Mouse (Mus musculus) frontal cortex, postnatal 36 days (tissue): ENCODE measurements at regions not wholly inside any gene's neighbourhood (a gene's known extent, or its start where the extent isn't known, plus 50 kb on each side); places are given as distances from the start of the nearest gene placed in this dataset.

Experiments
- DNase-seq, 2 experiments: peaks; one replicate each; pipeline ENCODE4 v3.0.0; 2022; ENCODE audit warnings: low spot score in 2 of 2

DNA sequence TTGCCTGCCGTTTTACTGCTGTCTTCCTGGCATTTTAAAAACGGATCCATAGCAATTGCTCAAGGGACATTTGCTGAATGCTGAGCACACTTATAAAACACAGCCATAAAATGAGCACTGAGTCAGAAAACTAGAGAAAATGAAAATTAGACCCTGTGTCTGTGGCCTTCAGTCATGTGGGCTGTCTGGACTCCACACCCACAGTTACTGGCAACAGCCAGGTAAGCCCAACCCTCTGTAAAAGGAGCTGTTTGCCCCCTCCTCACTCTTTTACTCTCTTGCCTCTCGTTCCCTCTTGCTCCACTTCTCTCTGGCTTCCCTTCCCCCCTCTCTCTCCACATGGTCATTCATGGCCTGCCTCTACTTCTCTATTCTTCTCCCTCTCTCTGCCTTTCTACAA lies 2169.9 kb downstream of the 9330182O14Rik start:
- no peak for DNase-seq

DNA sequence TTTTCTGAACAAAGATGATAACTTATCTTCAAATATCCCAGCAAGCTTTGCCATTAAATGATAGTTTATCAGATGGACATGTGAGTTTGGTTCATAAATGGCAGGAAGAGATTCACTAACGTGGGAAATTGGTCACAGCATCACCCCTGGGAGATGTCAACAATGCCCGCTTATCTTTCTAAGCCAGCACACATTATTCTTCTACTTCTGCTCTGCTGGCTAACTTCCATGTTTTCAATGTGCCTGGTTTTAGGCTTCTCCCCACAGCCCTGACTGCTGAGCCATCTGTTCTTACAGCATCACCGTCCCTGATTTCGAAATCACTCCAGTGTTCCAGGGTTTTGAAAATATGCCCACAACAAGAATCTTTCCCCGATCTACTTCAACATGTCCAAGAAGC lies 2175.4 kb downstream of the 9330182O14Rik start:
- peak; percentile 36 to 50 for DNase-seq

DNA sequence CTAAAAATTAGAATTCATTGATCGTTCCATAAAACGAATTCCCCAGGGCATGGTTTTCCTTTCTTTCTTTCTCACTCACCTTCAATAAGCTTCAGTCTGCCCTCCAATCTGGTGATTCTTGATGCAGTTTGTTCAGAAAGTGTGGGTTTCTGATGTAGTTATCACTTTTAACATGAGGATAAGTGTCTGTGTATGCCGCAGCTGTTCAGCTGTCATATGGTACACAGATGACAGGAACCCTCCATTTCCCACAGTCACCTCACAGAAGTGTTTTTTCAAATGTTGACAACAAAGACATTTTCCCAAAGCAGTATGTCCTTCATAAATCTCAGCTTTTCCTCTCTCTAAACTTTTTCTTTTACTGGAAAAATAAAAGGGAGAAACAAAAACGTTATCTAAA lies 2177.0 kb downstream of the 9330182O14Rik start:
- no peak for DNase-seq

DNA sequence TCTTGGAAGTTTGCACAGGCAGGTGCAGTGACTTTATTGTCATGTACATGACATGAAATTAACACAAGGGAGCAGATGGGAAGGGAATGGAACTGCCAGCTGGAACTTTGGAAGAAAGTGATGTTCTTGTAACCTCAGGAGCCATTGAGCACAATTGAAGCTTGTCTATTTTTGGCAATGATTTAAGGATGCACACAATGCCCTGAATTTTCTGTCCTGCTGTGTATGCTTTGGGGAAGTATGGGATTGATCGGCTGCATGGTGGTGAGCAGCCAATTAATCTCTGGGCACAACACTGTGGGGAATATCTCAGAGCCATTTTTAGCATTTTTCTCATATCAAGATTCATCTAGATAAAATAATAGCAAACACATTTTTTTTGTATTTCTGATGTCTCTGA lies 2186.2 kb downstream of the 9330182O14Rik start:
- no peak for DNase-seq

DNA sequence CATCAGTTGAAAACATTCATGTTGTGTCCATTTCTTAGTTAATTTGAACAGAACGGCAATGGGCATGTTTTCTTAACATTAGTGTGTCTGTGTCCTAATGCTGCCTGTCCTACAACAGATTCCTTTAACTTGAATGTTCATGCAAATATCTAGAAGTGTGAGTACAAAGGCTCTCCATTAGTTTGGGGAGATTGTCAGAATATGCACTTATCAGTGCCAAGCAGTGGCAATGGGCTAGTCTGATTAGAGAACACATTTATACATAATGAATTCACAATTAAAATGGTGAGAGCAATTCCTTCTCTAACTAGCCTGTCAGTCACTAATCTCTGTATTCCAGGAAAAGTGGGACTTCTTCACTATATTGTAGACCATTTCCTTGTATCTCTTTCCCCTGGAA lies 2188.8 kb downstream of the 9330182O14Rik start:
- no peak for DNase-seq

DNA sequence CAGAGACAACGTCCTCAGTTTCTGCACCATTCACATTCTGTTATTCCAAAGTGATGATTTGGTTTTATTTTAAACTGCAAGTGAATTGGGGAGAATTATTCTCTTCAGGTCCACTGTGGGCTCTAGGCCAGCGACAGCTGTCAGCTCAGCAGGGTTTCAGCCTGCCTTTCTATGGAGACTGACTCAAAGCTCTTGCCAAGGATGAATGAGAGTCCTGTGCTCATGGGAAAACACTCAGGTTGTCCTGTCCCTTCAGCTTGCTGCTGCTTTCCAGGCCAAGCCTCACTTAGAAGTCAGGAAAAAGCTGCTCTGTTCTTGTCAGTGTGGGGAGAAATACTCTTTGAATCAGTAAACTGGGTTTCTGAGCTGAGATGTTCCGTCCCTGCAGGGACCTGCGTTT lies 2191.1 kb downstream of the 9330182O14Rik start:
- peak in 1 of 2 experiments; percentile 8 for DNase-seq

DNA sequence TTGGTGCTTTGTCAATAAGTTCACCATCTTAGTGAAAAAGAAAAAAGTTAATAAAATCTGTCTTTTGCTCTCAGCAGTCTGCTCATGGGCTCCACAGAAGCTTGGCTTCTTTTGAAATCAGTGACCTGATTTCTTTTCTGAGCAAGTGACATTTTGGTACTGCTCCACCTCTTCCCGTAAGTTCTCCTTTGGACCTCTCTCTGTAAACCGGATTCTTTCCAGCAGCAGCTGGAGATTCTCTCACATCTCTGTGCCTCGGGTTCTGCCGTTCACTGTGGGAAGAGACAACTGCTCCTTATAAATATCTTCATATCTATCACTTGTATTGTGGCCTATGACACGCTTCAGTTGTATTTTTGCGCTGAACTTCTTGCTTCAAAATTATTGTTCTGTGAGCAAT lies 2194.4 kb downstream of the 9330182O14Rik start:
- no peak for DNase-seq

DNA sequence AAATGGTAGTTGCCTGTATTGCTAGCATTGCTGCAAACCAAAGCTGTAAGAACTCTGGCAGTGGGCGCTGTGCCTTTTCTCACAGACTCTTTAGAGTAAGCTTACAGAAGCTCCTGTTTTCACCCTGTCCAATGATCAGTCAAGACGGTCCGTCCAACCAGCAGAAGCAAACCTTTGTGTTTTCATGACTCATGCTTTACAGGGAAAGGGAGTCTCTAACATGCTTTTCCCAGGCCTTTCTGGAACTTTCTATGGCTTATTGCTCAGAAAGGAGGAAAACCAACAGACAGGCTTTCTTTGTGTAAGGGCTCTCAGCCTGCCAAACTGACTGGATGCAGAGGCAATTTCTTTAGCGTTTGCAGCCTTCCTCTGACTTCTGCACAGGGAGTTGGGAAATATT lies 2195.6 kb downstream of the 9330182O14Rik start:
- DNase-seq = no peak

DNA sequence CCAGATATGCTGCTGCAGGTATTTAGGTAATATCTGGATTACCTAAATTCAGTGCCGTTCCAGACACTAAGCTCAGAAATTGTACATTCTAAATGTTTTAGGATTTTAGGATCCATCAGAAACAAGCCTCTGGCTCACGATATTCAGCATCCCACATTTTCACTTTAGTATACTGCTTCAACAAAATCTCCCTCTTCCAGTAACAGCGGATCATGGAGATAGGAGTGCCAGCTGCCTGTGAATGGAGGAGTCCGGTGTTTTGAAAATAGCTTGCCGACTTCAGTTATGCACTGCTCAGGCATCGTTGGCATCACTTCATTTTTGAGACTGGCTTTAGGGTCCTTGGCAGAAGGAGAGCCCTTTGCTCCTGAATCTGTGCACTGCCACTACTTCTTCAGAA lies 2199.5 kb downstream of the 9330182O14Rik start:
- DNase-seq = peak; percentile 2 to 13

DNA sequence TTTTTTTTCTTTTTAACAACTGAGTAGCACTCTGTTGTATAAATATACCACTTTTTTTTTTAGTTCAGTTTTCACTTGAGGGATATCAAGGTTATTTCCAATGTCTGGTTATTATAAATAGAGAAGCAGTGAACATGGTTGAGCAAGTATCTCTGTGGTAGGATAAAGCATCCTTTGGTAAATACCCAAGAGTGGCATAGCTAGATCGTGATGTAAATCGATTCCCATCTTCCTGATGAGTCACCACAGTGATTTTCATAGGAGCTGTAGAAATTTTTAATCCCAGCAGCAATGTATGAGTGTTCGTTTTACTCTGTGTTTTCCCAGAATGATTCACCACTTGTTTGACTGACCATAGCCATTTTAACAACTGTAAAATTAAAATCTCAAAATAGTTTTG lies 2212.0 kb downstream of the 9330182O14Rik start:
- no peak for DNase-seq

DNA sequence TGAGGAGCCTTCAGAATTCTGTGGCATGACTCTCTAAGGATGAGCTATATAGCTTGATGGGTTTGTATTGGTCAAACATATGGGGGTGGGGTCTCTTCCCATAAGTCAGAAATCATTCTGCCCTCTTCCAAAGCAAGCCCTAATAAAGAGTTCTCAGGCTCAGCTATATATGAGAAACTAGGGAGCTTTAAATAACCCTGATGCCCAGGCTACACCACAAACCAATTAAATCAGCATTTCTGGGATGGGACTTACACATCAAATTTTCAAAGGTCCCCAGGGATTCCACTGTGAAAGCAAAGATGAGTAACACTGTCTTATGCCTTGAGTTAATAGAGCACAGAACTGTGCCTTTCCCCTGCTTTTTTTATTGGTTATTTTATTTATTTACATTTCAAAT lies 2227.7 kb downstream of the 9330182O14Rik start:
- no peak for DNase-seq

DNA sequence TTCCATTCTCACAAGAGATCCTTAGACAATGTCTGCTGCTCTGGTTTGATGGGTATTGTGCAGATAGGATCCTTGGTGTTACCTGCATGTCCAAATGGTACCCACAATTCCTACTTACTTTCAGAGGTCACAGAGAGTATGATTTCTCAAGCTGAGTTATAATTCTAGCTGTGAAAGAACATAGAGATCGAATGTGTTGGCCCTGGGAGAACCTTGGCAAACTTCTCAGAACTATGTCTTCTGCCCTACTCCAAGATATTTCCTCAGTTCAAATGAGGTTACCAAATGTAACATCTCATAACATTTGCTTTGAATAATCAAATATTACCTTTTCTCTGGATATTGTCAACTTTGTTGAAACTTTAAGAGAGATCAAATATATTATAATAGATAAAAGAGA lies 2230.8 kb downstream of the 9330182O14Rik start:
- DNase-seq = no peak

DNA sequence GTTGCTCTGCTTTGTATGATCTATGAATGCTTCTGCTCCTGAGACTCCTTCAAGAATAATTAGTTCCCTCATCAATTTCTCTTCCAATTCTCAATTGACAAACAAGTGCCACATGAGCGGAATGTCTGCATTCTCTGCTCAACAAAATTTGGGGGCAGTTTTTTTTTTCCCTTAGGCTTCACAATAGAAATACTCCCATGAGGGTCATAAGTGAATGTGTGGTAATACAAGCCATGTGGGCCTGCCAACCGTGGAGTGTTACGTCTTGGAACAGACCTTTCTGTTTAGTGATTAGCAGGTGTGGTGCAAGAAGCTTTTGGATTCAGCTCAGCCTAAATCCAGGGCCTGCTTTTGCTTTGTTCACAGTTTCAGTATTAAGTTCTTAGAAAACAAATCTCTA lies 2232.6 kb downstream of the 9330182O14Rik start:
- DNase-seq = no peak

DNA sequence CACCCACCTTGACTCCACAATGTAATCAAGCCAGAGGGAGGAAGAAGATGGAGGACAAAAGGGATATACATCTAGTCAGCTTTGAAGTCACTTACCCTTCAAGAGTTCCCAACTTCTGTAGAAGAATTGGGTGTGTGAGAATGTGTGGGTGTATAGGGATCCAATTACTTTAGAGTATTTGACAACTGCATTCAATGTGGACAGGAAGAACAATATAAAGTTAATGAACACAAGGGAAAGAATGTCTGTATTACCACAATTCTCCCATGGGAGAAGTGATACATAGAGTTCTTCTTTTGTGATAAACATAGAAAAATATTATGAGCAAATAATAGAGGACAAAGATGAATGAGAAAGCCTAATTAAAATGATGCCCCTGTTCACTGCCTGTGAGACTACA lies 2235.4 kb downstream of the 9330182O14Rik start:
- DNase-seq = no peak

DNA sequence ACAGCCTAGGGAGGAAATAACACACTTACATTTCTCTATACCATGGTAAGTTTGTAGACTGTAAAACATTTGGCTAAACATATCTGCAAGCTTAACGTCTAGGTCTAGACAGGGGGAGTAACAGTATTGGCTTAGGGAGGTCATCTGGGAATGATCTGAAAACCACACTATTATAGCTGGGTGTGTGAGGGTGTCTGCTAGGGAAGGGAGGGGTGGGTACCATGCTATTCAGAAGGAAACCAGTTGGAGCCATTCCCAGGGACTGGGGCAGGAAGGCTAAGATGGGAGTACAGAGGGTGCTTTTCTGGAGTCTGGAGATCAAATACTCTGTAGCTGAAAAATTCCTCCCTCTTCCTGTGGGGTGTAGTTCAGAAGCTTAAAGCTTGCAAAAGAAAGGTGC lies 2235.9 kb downstream of the 9330182O14Rik start:
- no peak for DNase-seq

DNA sequence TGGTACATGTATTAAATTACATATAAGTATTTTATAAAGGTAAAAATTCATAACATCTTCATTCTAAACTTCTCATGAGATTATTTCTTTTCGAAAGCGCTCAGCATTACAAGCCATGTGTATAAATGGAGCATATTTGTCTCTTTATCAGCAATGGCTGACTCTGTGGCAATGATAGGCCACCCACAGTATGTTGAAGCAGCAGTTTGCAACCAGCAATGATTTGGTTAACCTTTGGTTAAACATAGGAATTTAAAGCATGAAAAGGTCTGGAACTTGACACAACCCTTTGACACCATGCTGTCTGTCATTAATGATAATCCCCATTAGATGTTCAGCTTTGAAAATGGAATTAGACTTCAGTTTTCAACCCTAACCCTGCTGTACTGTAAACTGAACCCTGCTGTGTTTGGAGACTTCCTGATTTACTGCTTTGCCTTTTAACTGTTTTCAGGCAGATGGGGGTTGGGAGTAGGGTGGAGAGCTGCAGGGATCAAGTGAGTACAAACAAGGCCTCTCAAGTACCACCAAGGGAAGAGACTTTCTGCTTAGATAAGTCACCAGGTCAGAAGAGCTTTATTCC lies 2238.6 kb downstream of the 9330182O14Rik start:
- DNase-seq = no peak
